Mouse (Mus musculus): ENCODE measurements around the gene Chrm3. TPM values are rescaled to one million over a fixed set of nuclear protein-coding genes. Genes with fewer than 3 reads are reported as not detected.

Gene Chrm3
- under 1 TPM in 1 of 2 experiments, not detected in 1; 0.01 TPM for polyA plus RNA-seq (2012; fragmentation: generic; extraction: Trizol)

GRCm38 (mm10) chr13:10360777-10361176 is at the start of gene Chrm3:
TSS of gene Chrm3 (minus strand) at chr13:10360847.

Measured in C3H10T1/2 (cell line).